Mouse (Mus musculus): Measurements from ENCODE around the gene Mlf2. TPM values are rescaled to one million over a fixed set of nuclear protein-coding genes. Genes with fewer than 3 reads are reported as not detected.

Mlf2 gene
- polyA plus RNA-seq, 1 experiment from 2014 or later = 380 TPM

DNA sequence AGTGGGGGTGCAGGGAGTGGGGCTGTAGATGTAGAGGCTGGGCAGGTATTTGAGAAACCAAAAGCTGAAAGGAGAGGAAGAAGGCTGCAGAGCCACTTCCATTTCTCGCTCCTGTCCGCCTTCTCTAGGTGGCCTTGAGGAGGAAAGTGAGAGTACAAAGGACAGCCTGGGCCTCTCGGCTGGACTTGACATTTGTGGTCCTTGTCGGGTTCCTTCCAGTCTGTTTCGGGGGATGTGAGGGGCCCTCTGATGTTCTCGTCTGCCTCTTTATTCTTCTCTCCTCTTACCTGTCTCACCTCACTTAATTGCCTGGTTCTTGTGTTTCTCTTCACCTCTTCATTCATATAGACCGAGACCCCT, 12.9 kb upstream of the Mlf2 start:
- Histone ChIP-seq H3K9ac (replicated peaks; ENCODE audit: low read length) (peak overlapping the region; percentile 100), H3K36me3 (ENCODE audit: insufficient read depth, low read length) (peaks cover 16% of the 10 kb centered on the region), H3K9me3 (ENCODE audit: low read length) (no peaks in the 10 kb centered on the region), H3K27ac (ENCODE audit: low read length) (peak overlapping the region; percentile 99), H3K4me2 (replicated peaks; ENCODE audit: low read depth, low read length) (peak overlapping the region; percentile 99), H3K4me3 (ENCODE audit: low read length) (peak overlapping the region; percentile 68), H3K4me1 (ENCODE audit: insufficient read depth, low read length) (peaks cover 60% of the 10 kb centered on the region), H3K27me3 (ENCODE audit: insufficient read depth, low read length) (no peaks in the 10 kb centered on the region)
- 5% methylated on average over 7 of the region's 7 CpGs for WGBS
- no peak for ATAC-seq (ENCODE audit: low FRiP score, low TSS enrichment)

DNA sequence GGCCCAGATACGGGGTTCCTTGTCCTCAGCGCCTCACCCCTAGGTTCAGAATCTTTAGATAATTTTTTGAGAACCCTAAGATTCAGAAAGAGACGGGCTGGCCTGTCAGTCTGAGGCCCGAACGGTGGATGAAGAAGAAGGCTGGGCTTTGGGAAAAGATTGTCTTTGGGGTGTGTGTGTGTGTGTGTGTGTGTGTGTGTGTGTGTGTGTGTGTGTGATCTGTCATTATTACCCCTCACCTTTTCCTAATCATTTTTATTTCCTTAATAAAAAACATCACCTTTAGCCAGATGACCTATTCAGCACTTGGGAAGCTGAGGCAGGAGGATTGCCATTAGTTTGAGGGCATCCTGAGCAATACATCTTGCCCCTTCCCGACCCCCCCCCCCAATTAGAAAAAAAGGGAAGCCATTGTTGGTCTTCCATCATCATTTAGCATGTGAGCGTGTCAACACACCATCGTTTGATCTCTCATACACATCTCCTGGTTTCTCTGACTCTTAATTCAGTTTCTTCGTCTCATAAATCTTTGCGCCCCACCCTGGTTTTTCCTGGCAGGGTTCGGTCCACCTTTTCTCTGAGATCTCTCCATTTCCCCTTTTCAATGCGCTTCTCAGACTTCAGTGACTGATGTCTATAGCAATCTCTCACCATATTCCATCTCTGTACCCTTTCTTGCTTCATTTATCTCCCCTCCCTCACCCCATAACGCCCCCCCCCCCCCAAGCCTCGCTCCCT, 12.1 kb upstream of the Mlf2 start:
- Histone ChIP-seq H3K4me2 (replicated peaks; ENCODE audit: low read depth, low read length) (peak overlapping the region; percentile 99), H3K27me3 (ENCODE audit: insufficient read depth, low read length) (no peaks in the 10 kb centered on the region), H3K9ac (replicated peaks; ENCODE audit: low read length) (peak overlapping the region; percentile 100), H3K4me3 (ENCODE audit: low read length) (peak overlapping the region; percentile 68), H3K36me3 (ENCODE audit: insufficient read depth, low read length) (peaks cover 9% of the 10 kb centered on the region), H3K27ac (ENCODE audit: low read length) (peak overlapping the region; percentile 99), H3K9me3 (ENCODE audit: low read length) (no peaks in the 10 kb centered on the region), H3K4me1 (ENCODE audit: insufficient read depth, low read length) (peaks cover 60% of the 10 kb centered on the region)
- 25% methylated on average over 14 of the region's 14 CpGs for WGBS
- no peak for ATAC-seq (ENCODE audit: low FRiP score, low TSS enrichment)

DNA sequence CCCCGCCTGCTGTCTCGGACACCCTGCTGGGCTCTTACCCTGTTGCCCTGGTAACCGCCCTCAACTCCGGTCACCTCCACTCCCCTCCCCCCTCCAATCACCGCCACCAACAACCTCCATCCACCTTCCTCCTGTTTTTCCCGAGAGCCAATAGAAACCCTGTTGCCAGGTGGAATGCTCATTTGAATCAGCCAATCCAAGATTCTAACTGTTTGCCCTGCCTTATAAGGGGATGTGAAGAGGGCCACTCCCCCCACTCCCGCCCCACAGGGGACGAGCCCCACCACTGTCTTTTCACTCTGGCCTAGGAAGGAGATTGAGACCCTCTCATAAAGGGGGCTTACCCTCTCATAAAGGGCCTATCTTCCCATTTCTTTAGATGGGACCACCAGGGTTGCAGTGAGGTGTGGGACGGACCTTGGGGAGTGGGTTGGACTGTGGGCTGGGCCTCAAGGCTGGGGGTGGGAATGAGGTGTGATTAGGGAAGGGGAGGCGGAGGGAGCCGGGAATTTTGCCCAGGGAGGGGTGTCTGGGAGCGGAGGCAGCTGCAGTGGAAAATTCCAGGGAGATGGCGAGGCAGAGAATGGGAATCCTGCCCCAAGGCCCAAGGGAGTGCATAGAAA, 11.4 kb upstream of the Mlf2 start, which contains the start of gene Ptms:
Gene Ptms, minus strand, starts transcription at position 409 of the 623 bp plus-strand sequence.
- Histone ChIP-seq H3K4me2 (replicated peaks; ENCODE audit: low read depth, low read length) (peak within 1 kb of the TSS; percentile 99), H3K27ac (ENCODE audit: low read length) (peak within 1 kb of the TSS; percentile 99), H3K36me3 (ENCODE audit: insufficient read depth, low read length) (peaks cover 1% of the 10 kb centered on the region), H3K27me3 (ENCODE audit: insufficient read depth, low read length) (no peaks in the 10 kb centered on the region), H3K4me3 (ENCODE audit: low read length) (peak within 1 kb of the TSS; percentile 41), H3K4me1 (ENCODE audit: insufficient read depth, low read length) (peaks cover 53% of the 10 kb centered on the region), H3K9ac (replicated peaks; ENCODE audit: low read length) (peak within 1 kb of the TSS; percentile 72), H3K9me3 (ENCODE audit: low read length) (no peaks in the 10 kb centered on the region)
- 0% methylated on average over 13 of the region's 13 CpGs for WGBS
- peak; percentile 88 for ATAC-seq (ENCODE audit: low FRiP score, low TSS enrichment)

DNA sequence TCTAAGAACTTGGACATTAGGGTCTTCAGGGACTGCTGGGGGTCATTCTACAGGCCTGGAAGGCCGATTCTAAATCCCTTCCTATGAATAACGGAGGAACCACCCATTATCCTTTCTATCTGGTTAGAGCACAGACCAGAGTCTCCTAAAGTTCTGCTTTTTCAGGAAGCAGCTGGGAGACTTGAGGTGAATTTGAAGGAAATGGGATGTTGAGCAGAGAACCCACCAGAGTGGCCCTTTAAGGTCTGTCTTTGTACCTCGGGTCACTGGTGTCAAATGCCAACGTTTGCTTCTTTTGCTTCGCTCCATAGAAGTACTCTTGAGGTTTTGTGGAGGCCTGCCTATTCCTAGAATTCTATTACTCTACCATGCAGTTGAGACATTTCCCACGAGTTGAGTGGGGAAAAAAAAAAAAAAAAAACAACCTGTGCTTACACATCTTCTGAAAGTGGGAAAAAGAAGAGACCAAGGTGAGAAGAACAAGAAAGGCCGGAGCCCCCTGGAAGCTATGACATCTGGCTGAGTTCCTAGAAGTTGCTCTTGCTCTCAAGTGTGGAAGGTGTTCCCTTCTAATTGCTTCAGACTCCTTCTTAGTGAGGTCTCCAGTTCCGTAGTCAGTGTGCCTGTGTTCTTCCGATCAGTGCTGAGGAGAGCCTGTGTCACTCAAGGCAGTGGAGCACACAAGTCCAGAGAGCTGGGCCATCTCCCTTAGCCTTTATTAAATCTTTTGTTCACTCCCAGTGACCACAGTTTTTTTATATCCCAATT, 10.7 kb upstream of the Mlf2 start:
- H3K9ac ChIP-seq (replicated peaks; ENCODE audit: low read length) = peak overlapping the region; percentile 72
- H3K4me3 ChIP-seq (ENCODE audit: low read length) = peak overlapping the region; percentile 41
- H3K9me3 ChIP-seq (ENCODE audit: low read length) = no peaks in the 10 kb centered on the region
- H3K27me3 ChIP-seq (ENCODE audit: insufficient read depth, low read length) = no peaks in the 10 kb centered on the region
- peaks cover 53% of the 10 kb centered on the region for H3K4me1 ChIP-seq (ENCODE audit: insufficient read depth, low read length)
- H3K27ac ChIP-seq (ENCODE audit: low read length) = peak overlapping the region; percentile 99
- 25% methylated on average over 9 of the region's 9 CpGs for WGBS
- no peak for ATAC-seq (ENCODE audit: low FRiP score, low TSS enrichment)
- no peaks in the 10 kb centered on the region for H3K36me3 ChIP-seq (ENCODE audit: insufficient read depth, low read length)
- peak overlapping the region; percentile 99 for H3K4me2 ChIP-seq (replicated peaks; ENCODE audit: low read depth, low read length)

DNA sequence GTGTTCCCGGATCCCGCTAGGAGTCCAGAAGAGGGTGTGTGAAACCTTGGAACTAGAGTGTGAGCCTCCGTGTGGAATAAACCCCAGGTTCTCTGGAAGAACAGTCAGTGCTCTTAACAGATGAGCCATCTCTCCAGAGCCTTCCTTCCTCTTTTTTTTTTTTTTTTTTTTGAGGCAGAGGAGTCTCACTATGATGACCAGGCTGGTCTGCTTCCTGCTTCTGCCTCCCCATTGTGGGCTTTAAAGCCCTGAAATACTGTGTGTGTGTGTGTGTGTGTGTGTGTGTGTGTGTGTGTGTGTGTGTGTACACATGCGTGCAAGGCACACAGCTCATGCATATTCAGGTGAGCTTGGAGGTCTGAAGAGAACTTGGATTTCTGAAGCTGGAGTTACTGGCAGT, 9.6 kb upstream of the Mlf2 start:
- Histone ChIP-seq H3K27ac (ENCODE audit: low read length) (peak overlapping the region; percentile 99), H3K4me1 (ENCODE audit: insufficient read depth, low read length) (peaks cover 50% of the 10 kb centered on the region), H3K27me3 (ENCODE audit: insufficient read depth, low read length) (no peaks in the 10 kb centered on the region), H3K4me3 (ENCODE audit: low read length) (no peak overlapping the region), H3K9me3 (ENCODE audit: low read length) (no peaks in the 10 kb centered on the region), H3K36me3 (ENCODE audit: insufficient read depth, low read length) (no peaks in the 10 kb centered on the region), H3K4me2 (replicated peaks; ENCODE audit: low read depth, low read length) (no peak overlapping the region), H3K9ac (replicated peaks; ENCODE audit: low read length) (no peak overlapping the region)
- no peak for ATAC-seq (ENCODE audit: low FRiP score, low TSS enrichment)
- 57% methylated on average over 4 of the region's 4 CpGs for WGBS

DNA sequence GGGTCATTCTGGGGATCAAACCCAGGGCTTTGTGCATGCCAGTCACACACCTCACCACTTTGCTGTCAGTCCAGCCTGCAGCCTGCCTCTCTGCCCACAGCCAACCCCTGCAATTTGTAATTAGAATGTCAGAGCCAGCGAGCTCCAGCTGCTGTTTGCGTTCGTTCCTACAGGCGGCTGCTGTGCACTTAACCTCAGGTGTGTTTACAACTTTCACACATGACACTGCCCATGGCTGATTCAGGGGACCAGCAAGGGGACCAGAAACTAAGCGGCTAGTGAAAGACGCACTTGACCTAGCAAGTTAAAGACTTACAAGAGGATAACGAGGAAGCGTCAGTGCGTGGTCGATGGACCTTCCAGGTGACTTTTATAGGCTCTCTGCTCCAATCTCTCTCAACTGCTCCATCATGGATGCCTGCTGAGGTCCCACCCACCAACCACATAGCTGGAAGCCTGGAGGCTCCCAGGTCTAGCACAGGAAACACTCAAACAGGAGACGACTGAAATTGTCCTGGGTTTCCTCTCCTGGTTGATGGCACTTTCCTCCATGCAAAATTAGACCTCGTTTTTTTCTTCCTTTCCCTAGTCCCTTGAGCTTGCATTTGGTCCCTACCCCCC, 5.9 kb upstream of the Mlf2 start:
- Histone ChIP-seq H3K4me1 (ENCODE audit: insufficient read depth, low read length) (peaks cover 35% of the 10 kb centered on the region), H3K9ac (replicated peaks; ENCODE audit: low read length) (peak overlapping the region; percentile 33; the same call in 1 of the 2 replicates), H3K9me3 (ENCODE audit: low read length) (no peaks in the 10 kb centered on the region), H3K4me3 (ENCODE audit: low read length) (peak overlapping the region; percentile 12), H3K4me2 (replicated peaks; ENCODE audit: low read depth, low read length) (peak overlapping the region; percentile 35), H3K27me3 (ENCODE audit: insufficient read depth, low read length) (no peaks in the 10 kb centered on the region), H3K27ac (ENCODE audit: low read length) (peak overlapping the region; percentile 81), H3K36me3 (ENCODE audit: insufficient read depth, low read length) (no peaks in the 10 kb centered on the region)
- ATAC-seq (ENCODE audit: low FRiP score, low TSS enrichment) = no peak
- WGBS = 15% methylated on average over 12 of the region's 12 CpGs

DNA sequence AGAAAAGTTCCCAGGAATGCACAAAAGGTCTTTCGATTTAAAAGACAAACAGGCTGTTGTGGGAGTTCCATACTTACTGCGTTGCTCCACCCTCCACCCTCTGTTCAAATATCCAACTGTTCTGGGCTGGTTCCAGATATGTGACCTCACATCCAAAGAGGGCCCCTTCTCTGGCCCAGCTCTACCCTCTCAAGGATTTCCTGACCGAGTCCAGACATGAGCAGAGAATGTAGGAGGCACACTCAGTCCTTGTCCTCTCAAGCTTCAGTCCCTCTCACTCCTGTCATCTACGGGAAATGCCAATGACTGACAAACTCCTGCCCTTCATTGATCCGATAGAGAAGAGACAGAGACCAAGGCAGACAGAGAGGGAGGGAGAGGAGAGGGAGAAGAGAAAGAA, 5.2 kb upstream of the Mlf2 start:
- 31% methylated on average over 5 of the region's 5 CpGs for WGBS
- Histone ChIP-seq H3K9ac (replicated peaks; ENCODE audit: low read length) (peak overlapping the region; percentile 33; the same call in 1 of the 2 replicates), H3K36me3 (ENCODE audit: insufficient read depth, low read length) (no peaks in the 10 kb centered on the region), H3K9me3 (ENCODE audit: low read length) (no peaks in the 10 kb centered on the region), H3K4me3 (ENCODE audit: low read length) (peak overlapping the region; percentile 12), H3K27me3 (ENCODE audit: insufficient read depth, low read length) (no peaks in the 10 kb centered on the region), H3K4me1 (ENCODE audit: insufficient read depth, low read length) (peaks cover 31% of the 10 kb centered on the region), H3K4me2 (replicated peaks; ENCODE audit: low read depth, low read length) (peak overlapping the region; percentile 35), H3K27ac (ENCODE audit: low read length) (peak overlapping the region; percentile 81)
- no peak for ATAC-seq (ENCODE audit: low FRiP score, low TSS enrichment)

DNA sequence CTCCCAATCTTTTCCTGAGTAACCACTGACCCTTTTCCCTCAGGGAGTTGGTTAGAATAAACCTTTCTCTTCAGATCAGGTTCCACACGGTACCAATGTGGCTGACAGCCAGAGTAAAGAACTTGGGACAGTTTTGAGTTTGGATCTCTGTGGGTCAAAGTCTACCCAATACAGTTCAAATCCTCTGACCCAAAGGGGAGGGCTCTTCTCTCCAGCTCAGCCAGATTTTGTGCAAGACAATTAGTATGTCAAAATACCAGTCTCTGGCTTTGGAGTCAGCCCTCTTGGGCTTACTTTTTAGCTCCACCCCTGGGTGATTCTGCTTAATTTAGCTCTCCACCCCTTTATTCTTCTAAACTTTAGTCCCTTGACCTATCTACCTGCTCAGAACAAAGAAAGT, 955 bp upstream of the Mlf2 start:
- Histone ChIP-seq H3K27me3 (ENCODE audit: insufficient read depth, low read length) (no peaks in the 10 kb centered on the region), H3K4me3 (ENCODE audit: low read length) (peak overlapping the region; percentile 95), H3K36me3 (ENCODE audit: insufficient read depth, low read length) (peaks cover 19% of the 10 kb centered on the region), H3K9me3 (ENCODE audit: low read length) (no peaks in the 10 kb centered on the region), H3K27ac (ENCODE audit: low read length) (peak overlapping the region; percentile 90), H3K9ac (replicated peaks; ENCODE audit: low read length) (peak overlapping the region; percentile 29), H3K4me2 (replicated peaks; ENCODE audit: low read depth, low read length) (peak overlapping the region; percentile 85), H3K4me1 (ENCODE audit: insufficient read depth, low read length) (peaks cover 27% of the 10 kb centered on the region)
- WGBS = 14% methylated on average over 1 of the region's 1 CpGs
- no peak for ATAC-seq (ENCODE audit: low FRiP score, low TSS enrichment)

DNA sequence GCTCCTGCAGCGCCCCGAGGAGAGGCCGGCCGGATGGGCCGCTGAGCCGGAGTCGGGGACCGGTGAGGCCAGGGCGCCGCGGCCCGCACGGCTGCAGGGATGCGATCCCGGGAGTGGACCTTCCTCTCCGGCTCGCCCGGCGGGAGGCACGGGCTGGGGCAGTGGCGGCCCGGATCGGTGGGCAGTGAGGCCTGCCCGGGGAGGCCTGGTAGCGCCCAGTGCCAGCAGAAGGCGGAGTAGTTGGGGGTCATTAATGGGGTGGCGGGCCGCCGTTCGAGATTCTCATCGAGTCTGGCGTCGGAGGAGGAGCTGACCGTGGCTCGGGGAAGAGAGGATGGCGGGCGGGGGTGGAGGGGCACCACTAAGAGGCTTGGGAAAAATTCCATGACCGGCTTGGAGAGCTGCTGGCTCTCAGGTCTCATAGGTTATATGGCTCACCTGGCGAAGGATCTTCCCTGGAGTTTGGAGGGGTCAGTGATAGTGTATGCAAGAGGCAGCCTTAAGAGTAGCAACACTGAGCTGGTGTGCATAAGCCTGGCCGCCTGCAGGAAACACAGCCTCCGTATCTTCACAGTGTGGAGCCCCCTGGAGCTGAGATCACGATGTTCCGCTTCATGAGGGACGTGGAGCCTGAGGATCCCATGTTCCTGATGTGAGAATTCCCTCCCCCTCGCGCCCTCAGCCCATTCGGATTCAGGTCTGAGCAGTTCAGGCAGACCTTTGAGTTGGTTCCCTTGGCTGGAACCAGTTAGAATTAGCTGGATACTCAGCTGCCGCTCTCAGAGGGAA, 533 bp downstream of the Mlf2 start:
- Histone ChIP-seq H3K4me1 (ENCODE audit: insufficient read depth, low read length) (peaks cover 17% of the 10 kb centered on the region), H3K9me3 (ENCODE audit: low read length) (no peaks in the 10 kb centered on the region), H3K27me3 (ENCODE audit: insufficient read depth, low read length) (no peaks in the 10 kb centered on the region), H3K9ac (replicated peaks; ENCODE audit: low read length) (peak overlapping the region; percentile 97), H3K27ac (ENCODE audit: low read length) (peak overlapping the region; percentile 97), H3K4me3 (ENCODE audit: low read length) (peak overlapping the region; percentile 95), H3K4me2 (replicated peaks; ENCODE audit: low read depth, low read length) (peak overlapping the region; percentile 85), H3K36me3 (ENCODE audit: insufficient read depth, low read length) (peaks cover 33% of the 10 kb centered on the region)
- WGBS = under 1% methylated on average over 46 of the region's 48 CpGs
- peak; percentile 36 for ATAC-seq (ENCODE audit: low FRiP score, low TSS enrichment)
